In genomic region chr13:62785199-62786134, GRCm38 (mm10) we compare ENCODE assay signal across 8 mouse cellular contexts. TPM values are rescaled to one million over a fixed set of nuclear protein-coding genes. Genes with fewer than 3 reads are reported as not detected.
A peak's percentile ranks its signal among the peaks of the same experiment; 100 is the strongest.
DNase-seq lines count a peak whose midpoint lies in the region; ATAC-seq lines count a peak whose summit lies in the region.
"Not testable (repeated sequence)": the region's sequence is repeated elsewhere in the genome, so short reads cannot be mapped to it uniquely, and the experiment has no call there.

TSS of gene Gm5141 (minus strand) at chr13:62785808.

- H3K27ac ChIP-seq in intestine, embryonic 16.5 days (ENCODE audit: low read length), result not testable (repeated sequence)

- H3K9me3 ChIP-seq in intestine, embryonic 16.5 days (ENCODE audit: control insufficient read depth, low read length), result not testable (repeated sequence)

- WGBS in intestine, embryonic 16.5 days, result 3% methylated on average over 19 of the region's 23 CpGs

- peak within 1 kb of the TSS; percentile 57 for H3K4me3 ChIP-seq in intestine, embryonic 16.5 days (ENCODE audit: low read length)

- peak within 1 kb of the TSS; percentile 61 for H3K9ac ChIP-seq in intestine, embryonic 16.5 days (ENCODE audit: low read depth, low read length)

- intact Hi-C loops in left cerebral cortex, postnatal 14 days (cut with DNase I), result not testable (repeated sequence)

- peak; percentile 61 for DNase-seq in adrenal gland, adult 2 months
- peak; percentile 52 for DNase-seq in embryo, embryonic 9.5 days (ENCODE audit: extremely low spot score)
- DNase-seq in left cerebral cortex, postnatal 14 days (ENCODE audit: low spot score in 2 of 2), result peak; percentile 26 to 50
- peak; percentile 25 for DNase-seq in right cerebral cortex, postnatal 14 days
- DNase-seq in urinary bladder, postnatal 25 days (ENCODE audit: low spot score), result peak; percentile 42

- peak; percentile 100 for ATAC-seq in granulocyte monocyte progenitor cell, adult 5-6 weeks (replicated peaks; ENCODE audit: poor library complexity, severe bottlenecking)
- ATAC-seq in intestine, embryonic 16.5 days, result peak; percentile 100
- ATAC-seq in megakaryocyte progenitor cell, adult 5-6 weeks (replicated peaks; ENCODE audit: poor library complexity), result peak; percentile 100

- not testable (repeated sequence) for H3K27me3 ChIP-seq in intestine, embryonic 16.5 days (replicated peaks; ENCODE audit: control insufficient read depth, insufficient read depth, low read length)

- peak within 1 kb of the TSS; percentile 60 for H3K4me2 ChIP-seq in intestine, embryonic 16.5 days (ENCODE audit: low read depth, low read length)

- H3K36me3 ChIP-seq in intestine, embryonic 16.5 days (ENCODE audit: control insufficient read depth, insufficient read depth, low read length), result not testable (repeated sequence)

- H3K4me1 ChIP-seq in intestine, embryonic 16.5 days (ENCODE audit: control insufficient read depth, insufficient read depth, low read length), result not testable (repeated sequence)

RNA-seq across cellular contexts. Expression of gene Gm5141, which starts in this region (rescaled TPM):
- total RNA-seq in adrenal gland, adult 2 months (2021), result 1 to 10 TPM; 1.1 to 1.4 TPM
- 0.02 TPM in 1 of 2 replicates, not detected in the other for polyA plus RNA-seq in adrenal gland, adult 2 months (2012; rRNA removed)
- total RNA-seq in granulocyte monocyte progenitor cell, adult 5-6 weeks (2014; fragmentation: Nextera tagmentation), result 8.2 and 10.7 TPM in 2 replicates
- total RNA-seq in granulocyte monocyte progenitor cell, adult 5-6 weeks (2017), result 4.1 and 5.7 TPM in 2 replicates
- polyA plus RNA-seq in intestine, embryonic 16.5 days (2015; fragmentation: Nextera tagmentation; extraction: Ambion mirVana), result 5.4 and 6.6 TPM in 2 replicates
- 1 to 10 TPM; 4.0 to 4.8 TPM for total RNA-seq in left cerebral cortex, postnatal 14 days (2021)
- total RNA-seq in megakaryocyte progenitor cell, adult 5-6 weeks (2015), result 6.9 and 13.5 TPM in 2 replicates
- total RNA-seq in megakaryocyte progenitor cell, adult 5-6 weeks (2017), result 3.5 and 5.4 TPM in 2 replicates
